Mouse (Mus musculus) gastrocnemius, adult 8-10 months (tissue): ENCODE data around the gene Bbs5. TPM values are rescaled to one million over a fixed set of nuclear protein-coding genes. Genes with fewer than 3 reads are reported as not detected.
"Not testable (repeated sequence)": the region's sequence is repeated elsewhere in the genome, so short reads cannot be mapped to it uniquely, and the experiment has no call there.

Source experiments
- DNase-seq, 2 experiments: peaks; one replicate each; pipeline ENCODE4 v3.0.0; 2022; ENCODE audit warnings: low spot score in 2 of 2
- total RNA-seq, 4 experiments: library from RNA; stranded (reverse); gene quantifications; 2 replicates each; pipeline ENCODE4 v1.2.4; 2022

Gene Bbs5
- total RNA-seq, result 1 to 10 TPM; 2.9 to 3.4 (median 3.2) TPM

- peak; percentile 80 to 86 for DNase-seq
Measured at GRCm38 (mm10) chr2:69646726-69647490, at the start of gene Bbs5. Gene Bbs5 (plus strand): TSS chr2:69647171.

- no peak for DNase-seq
Measured at GRCm38 (mm10) chr2:69603726-69604393, 43.1 kb upstream of the Bbs5 start.

- no peak for DNase-seq
Measured at GRCm38 (mm10) chr2:69606621-69607020, 40.4 kb upstream of the Bbs5 start.

- DNase-seq, result no peak
Measured at GRCm38 (mm10) chr2:69612237-69612636, 34.7 kb upstream of the Bbs5 start.

DNA sequence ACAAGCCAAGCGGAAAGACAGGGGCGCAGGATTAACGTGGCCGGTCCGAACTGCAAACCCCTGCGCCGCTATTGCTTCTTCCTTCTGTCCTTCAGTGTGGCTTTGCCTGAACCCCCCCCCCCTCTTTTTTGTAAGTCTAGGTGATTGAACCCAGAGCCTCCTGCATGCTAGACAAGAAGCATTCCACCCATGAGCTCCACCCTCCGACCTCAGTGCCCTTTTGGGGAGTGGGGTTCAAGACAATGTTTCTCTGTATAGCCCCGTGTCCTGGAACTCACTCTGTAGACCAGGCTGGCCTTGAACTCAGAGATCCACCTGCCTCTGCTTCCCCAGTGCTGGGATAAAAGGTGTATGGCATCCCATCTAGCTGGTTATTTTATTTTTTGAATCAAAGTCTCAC, 34.3 kb upstream of the Bbs5 start:
- DNase-seq, result no peak

- DNase-seq, result no peak
Measured at GRCm38 (mm10) chr2:69613237-69613636, 33.7 kb upstream of the Bbs5 start.

DNA sequence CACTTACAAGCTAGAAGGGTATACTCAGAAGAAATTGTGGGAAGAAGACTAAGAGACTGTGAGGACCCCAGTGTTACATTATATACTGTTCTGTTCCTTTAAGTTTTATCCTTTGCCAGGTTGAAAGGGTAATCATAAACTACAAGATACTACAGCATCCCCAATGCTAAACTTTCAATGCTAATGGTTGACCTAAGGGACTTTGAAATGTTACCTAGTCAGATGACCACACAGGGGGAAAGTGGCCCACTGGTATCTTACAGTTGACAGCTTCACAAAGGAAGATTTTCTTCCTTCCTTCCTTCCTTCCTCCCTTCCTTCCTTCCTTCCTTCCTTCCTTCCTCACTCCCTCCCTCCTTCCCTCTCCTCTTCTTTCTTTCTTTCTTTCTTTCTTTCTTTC, 28.6 kb upstream of the Bbs5 start:
- no peak for DNase-seq

DNA sequence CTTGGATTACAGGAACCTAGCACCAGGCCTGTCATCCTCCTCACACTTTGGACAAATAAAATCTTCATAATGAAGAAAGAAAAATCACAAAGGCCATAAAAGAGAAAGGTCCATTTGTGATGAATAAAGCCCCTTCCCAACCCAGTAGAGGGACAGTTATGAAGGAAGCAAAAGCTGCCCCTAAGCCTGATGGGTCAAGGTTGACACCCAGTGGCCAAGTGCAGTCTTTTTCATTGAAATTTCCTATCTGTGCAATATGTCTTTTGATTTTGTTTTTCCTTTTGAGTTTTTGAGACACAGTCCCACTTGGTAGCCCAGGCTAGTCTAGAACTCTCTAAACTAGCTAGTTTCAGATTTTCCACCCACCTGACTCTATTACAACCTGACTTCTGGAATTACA, 27.7 kb upstream of the Bbs5 start:
- no peak for DNase-seq

- no peak for DNase-seq
Measured at GRCm38 (mm10) chr2:69629215-69629614, 17.8 kb upstream of the Bbs5 start.

- DNase-seq, result no peak
Measured at GRCm38 (mm10) chr2:69629914-69630313, 17.1 kb upstream of the Bbs5 start.

DNA sequence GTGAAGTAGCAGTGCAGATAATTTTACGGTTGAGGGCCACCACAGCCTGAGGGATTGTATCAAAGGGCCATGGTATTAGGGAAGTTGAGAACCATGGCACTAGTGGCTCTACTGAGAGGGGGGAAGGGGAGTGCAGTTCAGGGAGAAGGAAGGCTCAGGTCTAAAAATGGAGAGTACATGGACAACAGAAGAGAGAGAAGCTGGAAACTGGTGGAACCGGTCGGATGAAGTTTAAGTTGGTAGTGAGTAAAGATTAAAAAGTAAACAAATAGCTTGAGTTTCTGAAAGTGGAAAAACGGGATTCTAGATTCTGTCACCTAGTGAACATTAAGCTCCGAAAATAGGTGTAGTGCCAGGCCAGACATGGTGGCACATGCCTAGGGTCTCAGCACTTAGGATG, 16.2 kb upstream of the Bbs5 start:
- DNase-seq, result no peak

DNA sequence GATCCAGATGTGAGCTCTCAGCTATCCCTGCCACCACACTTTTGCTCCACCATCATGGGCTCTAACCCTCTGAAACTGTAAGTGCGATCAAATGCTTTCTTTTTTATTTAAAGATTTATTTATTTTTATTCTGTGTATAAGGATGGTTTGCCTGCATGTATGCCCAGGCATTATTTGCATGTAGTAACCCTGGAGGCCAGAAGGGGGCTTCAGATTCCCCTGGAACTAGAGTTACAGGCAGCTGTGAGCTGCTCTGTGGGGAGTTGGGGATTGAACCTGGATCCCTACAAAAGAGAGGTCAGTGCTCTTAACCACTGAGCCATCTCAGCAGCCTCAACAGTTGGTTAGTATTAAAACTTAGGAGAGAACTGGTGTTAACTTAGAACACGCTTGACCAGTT, 15.5 kb upstream of the Bbs5 start:
- no peak for DNase-seq

- DNase-seq, result no peak
Measured at GRCm38 (mm10) chr2:69635064-69635701, 11.8 kb upstream of the Bbs5 start.

GRCm38 (mm10) chr2:69635807-69636206, 11.2 kb upstream of the Bbs5 start:
- peak; percentile 6 to 32 for DNase-seq

DNA sequence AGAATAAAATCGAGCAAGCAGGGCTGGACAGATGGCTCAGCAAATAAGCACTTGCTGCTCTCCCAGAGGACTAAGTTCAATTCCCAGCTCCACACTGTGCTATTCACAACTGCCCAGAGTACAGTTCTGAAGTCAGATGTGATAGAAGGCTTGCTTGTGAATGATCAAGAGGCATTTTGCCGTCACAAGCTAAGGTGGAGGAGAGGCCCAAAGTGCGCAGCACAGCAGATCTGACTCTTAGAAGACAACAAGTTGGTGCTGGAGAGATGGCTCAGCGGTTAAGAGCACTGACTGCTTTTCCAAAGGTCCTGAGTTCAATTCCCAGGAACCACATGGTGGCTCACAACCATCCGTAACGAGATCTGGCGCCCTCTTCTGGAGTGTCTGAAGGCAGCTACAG, 9.0 kb upstream of the Bbs5 start:
- DNase-seq, result not testable (repeated sequence)

DNA sequence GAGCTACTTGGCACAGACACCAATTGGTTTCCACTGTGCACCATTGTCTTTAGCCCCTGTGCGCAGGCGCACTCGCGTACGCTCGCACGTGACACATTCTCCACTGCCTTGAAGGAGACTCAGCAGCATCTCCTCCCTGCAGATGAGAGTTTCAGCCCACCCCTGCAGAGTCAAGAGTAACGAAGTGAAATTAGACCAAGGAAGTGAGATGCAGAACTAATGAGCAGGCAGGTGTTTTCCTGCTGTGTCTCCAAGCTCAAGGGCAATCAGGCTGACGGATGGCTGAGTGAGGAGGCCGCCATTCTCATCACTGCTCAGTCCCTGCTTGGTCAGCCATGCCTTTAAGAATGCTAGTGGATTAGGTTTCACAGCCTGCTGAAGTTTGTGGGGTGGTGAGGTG, 6.9 kb upstream of the Bbs5 start:
- DNase-seq, result no peak

GRCm38 (mm10) chr2:69644968-69645617, 1.9 kb upstream of the Bbs5 start:
- DNase-seq, result no peak

- no peak for DNase-seq
Measured at GRCm38 (mm10) chr2:69649716-69650115, 2.7 kb downstream of the Bbs5 start.

DNA sequence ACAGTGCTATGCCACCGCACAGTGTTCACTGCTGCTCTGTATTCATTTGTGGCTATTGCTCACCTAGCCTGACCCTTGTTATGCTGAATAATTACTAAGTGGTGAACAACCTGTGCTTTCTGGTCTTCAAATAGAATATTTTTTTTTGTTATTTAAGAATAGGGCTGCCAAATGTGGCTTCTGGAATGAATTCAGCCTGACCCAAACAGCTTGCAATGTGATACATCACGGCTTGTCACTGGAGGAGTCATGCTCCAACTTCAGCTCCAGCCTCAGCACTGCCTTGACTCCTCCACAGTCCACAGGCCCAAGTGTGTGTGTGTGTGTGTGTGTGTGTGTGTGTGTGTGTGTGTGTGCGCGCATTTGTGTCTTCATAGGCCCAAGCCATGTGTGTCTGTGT, 12.4 kb downstream of the Bbs5 start:
- DNase-seq, result no peak

- DNase-seq, result no peak
Measured at GRCm38 (mm10) chr2:69663827-69664476, 17.0 kb downstream of the Bbs5 start.

- no peak for DNase-seq
Measured at GRCm38 (mm10) chr2:69667656-69668055, 20.7 kb downstream of the Bbs5 start.

GRCm38 (mm10) chr2:69668414-69668813, 21.4 kb downstream of the Bbs5 start:
- DNase-seq, result no peak
